Mouse (Mus musculus) CD4-positive naive resting alpha-beta T cell, adult 76 days (primary cell): ENCODE measurements around the gene Mcts1. TPM values are rescaled to one million over a fixed set of nuclear protein-coding genes. Genes with fewer than 3 reads are reported as not detected.

Experiments used
- total RNA-seq: library from RNA; stranded (reverse); gene quantifications from one replicate; pipeline ENCODE4 v1.2.4, GENCODE M21; 2023

Gene Mcts1
- total RNA-seq = 48.2 TPM

GRCm38 (mm10) chrX:38600177-38600994 is at the start of gene Mcts1:
Mcts1 (plus strand) TSS chrX:38600578.

DNA sequence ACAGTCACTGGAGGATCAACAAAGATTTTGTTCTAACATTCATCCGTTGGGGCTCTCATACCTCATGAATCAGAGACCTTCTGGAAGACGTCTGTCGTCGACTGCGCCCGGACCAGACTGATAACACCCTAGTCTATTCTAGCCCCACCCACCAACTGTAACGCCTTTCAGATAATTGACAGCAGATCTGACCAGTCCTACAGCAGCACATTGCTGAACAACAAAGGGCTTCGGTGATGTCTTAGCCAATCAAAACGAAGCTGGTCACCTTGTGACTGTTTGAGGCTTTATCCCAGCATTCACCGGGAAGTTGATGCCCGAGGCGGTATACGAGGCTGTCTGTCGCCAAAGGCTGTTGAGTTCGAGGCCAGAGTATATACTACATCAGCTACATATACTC is 24.3 kb upstream of the Mcts1 start, which contains the start of gene Cul4b:
Gene Cul4b, minus strand, starts transcription at position 119 of the 400 bp plus-strand sequence.

DNA sequence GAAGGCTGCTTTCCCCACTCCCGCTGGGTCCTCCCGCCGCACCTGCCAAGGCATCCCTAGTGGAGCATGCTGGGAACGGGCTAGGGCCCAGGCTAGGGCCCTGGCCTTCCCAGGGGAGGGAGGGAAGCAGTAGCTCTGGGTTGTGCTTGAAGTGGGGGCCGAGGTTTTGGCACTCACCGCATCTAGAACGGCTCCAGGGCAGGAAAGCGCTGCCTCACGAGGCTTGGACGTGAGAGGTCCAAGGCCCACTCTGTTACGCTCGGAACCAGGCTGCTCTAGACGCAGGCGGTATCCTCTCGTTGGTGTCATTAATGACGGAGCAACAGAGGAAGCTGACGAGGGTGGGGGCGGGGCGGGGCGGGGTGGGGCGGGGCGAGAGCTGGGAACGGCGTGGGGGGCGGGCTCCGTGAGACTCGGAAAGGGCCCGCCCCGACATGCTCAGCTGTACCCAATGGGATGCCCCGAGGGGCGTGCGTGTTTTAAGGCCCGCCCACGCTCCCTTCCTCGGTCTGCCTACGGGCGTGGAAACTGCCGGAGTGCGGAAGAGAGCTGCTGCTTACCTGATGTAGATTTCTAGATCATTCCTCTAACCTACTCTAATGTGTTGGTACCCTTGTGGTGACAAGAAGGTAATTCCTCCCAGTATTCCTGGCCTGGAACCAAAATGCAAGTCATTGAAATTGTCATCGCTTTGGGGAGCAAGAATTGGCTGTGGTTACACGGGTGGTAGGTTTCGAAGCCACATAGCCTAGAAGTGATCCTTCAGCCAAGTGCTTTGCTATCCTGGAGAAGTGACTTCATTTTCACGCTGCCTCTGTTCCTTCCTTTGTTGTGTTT is 34.6 kb downstream of the Mcts1 start, which contains the start of gene C1galt1c1:
Gene C1galt1c1, minus strand, starts transcription at position 287 of the 837 bp plus-strand sequence.

Other genes starting within 250 kb of the Mcts1 start
- gene Lamp2, start 144.1 kb upstream of the Mcts1 start, total RNA-seq = 39.8 TPM
- gene Cul4b, start 24.4 kb upstream of the Mcts1 start, total RNA-seq = 39.6 TPM
- gene C1galt1c1, start 34.5 kb downstream of the Mcts1 start, total RNA-seq = 13.9 TPM
- gene 6030498E09Rik, start 172.1 kb downstream of the Mcts1 start, total RNA-seq = not detected